Mouse (Mus musculus) spleen, postnatal 10 days (tissue): ENCODE measurements at regions not wholly inside any gene's neighbourhood (a gene's known extent, or its start where the extent isn't known, plus 50 kb on each side); places are given as distances from the start of the nearest gene placed in this dataset.
"Not testable (repeated sequence)": the region's sequence is repeated elsewhere in the genome, so short reads cannot be mapped to it uniquely, and the experiment has no call there.

ENCODE experiments used
- DNase-seq, 2 experiments: peaks; one replicate each; pipeline ENCODE4 v3.0.0; 2021 to 2022; ENCODE audit warnings: low spot score in 2 of 2

DNA sequence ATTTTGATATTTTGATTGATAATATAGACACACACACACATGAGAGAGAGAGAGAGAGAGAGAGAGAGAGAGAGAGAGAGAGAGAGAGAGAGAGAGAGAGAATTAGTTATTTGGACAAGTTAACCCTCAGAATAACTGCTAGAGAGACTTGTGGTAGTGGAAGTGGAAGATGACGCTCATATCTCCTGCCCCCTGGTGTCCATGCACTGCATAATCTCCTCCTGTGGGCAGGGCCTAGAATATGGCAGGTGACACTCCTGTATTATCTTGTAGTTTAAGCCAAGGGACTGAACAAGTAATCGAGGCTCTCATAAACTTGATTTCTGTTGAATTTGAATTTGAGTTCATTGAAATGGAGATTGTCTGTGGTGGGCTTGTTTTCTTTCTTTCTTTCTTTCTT is 663.5 kb upstream of the Olfr1507 start:
- not testable (repeated sequence) for DNase-seq

DNA sequence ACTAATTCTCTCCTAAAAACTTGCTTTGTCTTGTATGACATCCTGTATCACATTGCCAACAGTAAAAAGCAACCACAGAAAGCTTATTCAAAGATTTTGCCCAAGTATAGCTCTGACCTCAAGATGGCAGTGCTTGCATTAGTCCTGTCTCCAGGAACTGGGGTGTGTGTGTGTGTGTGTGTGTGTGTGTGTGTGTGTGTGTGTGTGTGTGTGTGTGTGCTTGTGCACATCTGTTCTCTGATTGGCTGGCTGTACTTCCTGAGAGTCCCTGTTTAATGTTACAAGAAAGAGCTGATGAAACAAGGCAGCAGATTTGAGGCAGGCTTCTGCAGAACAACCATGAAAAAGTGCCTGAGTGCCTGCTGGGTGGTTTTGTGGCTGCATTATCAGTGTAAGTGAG is 639.2 kb upstream of the Olfr1507 start:
- peak in 1 of 2 experiments; percentile 14 for DNase-seq

- peak; percentile 9 to 51 for DNase-seq
Observed at GRCm38 (mm10) chr14:53132390-53132789, 636.8 kb upstream of the Olfr1507 start.

- DNase-seq, result peak in 1 of 2 experiments; percentile 54
Observed at GRCm38 (mm10) chr14:53121704-53122103, 626.2 kb upstream of the Olfr1507 start.

DNA sequence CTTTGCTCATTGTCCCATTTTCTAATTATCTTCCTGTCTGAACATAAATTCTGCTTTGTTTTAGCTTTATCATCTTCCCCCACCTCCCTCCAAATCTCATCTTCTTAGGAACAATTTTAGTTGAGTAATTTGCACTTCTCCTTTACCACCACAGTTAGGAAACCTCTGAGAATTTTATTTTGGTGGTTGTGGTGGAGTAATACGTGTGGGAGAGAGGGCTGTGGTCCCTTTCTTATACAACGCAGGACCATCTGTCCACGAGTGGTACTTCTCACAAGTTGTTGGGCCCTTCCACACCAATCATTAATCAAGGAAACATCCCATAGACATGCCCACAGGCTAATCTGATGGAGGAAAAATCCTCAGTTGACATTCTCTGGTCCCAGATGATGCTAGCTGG is 614.2 kb upstream of the Olfr1507 start:
- not testable (repeated sequence) for DNase-seq

GRCm38 (mm10) chr14:53101362-53101761 is 605.8 kb upstream of the Olfr1507 start:
- DNase-seq, result not testable (repeated sequence)

- not testable (repeated sequence) for DNase-seq
Observed at GRCm38 (mm10) chr14:53090921-53091320, 595.4 kb upstream of the Olfr1507 start.

- DNase-seq, result not testable (repeated sequence)
Observed at GRCm38 (mm10) chr14:53081853-53082252, 586.3 kb upstream of the Olfr1507 start.

GRCm38 (mm10) chr14:53081024-53081711 is 585.6 kb upstream of the Olfr1507 start:
- not testable (repeated sequence) for DNase-seq

- not testable (repeated sequence) for DNase-seq
Observed at GRCm38 (mm10) chr14:53080556-53080955, 585.0 kb upstream of the Olfr1507 start.

GRCm38 (mm10) chr14:53075937-53076336 is 580.4 kb upstream of the Olfr1507 start:
- DNase-seq, result not testable (repeated sequence)

DNA sequence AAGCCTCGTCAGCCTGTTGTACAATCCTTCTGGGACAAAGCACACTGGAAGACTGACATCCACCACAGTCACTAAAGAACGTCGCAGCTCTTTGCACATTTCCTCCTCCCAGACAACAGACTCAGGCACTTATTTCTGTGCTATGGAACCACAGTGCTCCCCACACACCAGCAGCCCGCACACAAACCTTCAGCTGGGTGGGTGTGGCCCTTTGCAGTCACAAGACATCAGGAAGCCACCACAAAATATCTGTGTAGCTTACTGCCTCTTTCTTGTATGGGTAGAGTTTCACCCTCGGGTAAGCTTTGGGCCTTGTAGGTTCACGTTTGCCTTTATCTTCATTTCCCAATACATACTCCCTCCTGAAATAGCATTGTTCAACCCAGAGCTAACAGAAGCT is 577.6 kb upstream of the Olfr1507 start:
- DNase-seq, result not testable (repeated sequence)

GRCm38 (mm10) chr14:53072502-53072901 is 577.0 kb upstream of the Olfr1507 start:
- not testable (repeated sequence) for DNase-seq

- DNase-seq, result not testable (repeated sequence)
Observed at GRCm38 (mm10) chr14:53054439-53054838, 558.9 kb upstream of the Olfr1507 start.

GRCm38 (mm10) chr14:53053465-53054123 is 558.0 kb upstream of the Olfr1507 start:
- not testable (repeated sequence) for DNase-seq

DNA sequence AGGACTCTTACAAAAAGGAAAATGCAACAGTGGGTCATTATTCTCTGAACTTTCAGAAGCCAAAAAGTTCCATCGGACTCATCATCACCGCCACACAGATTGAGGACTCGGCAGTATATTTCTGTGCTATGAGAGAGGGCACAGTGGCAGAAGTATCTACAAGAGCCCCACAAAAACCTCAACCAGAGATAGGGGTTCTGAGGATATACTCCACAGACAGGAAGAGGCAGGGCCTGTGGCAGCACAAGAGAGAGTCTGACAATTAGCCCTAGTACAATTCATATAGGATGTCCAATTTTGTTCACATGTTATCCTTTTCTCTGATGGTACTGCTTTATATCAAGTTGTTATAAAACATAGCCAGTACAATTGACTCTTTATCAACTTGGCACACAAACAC is 552.1 kb upstream of the Olfr1507 start:
- not testable (repeated sequence) for DNase-seq

GRCm38 (mm10) chr14:53046975-53047374 is 551.4 kb upstream of the Olfr1507 start:
- DNase-seq, result not testable (repeated sequence)

DNA sequence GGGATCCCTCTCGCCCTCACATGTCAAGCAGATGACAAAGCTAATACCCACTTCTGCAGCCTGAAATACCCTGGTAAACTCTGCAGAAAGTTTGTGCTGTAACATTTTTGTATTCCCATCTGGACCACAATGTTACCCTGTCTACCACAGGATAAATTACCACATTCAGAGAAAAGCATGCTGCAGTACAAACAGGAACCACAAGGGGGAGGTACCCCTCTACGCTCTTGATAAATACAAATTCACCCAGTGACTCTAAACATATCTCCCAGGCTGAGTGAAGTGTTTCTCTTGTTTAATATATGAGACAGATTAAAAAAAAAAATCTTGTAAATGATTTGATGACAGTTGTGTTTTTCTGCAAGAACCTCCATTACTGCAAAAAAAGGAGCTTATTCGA is 549.8 kb upstream of the Olfr1507 start:
- peak in 1 of 2 experiments; percentile 37 for DNase-seq

- DNase-seq, result not testable (repeated sequence)
Observed at GRCm38 (mm10) chr14:53044101-53044500, 548.6 kb upstream of the Olfr1507 start.

GRCm38 (mm10) chr14:53042016-53042415 is 546.5 kb upstream of the Olfr1507 start:
- DNase-seq, result peak in 1 of 2 experiments; percentile 14

DNA sequence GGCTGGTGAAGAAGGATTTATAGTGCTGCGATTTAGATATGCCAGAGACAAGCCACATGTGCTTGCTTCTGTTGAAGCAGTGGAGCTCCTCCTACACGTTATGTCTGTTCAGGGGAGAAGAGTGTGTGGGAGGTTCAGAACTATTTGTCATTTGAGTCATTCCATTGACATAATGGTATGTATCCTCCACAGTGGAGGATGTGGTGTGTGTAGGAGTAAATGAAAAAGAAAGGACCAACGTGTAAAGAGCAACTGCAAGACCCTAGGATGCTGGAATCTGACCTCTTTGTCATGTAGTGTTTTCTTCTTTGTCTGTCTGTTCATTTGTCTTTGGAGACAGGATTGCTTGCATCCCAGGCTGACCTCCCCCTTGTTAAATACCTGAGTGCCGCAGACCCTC is 543.9 kb upstream of the Olfr1507 start:
- not testable (repeated sequence) for DNase-seq

- not testable (repeated sequence) for DNase-seq
Observed at GRCm38 (mm10) chr14:53034940-53035339, 539.4 kb upstream of the Olfr1507 start.

GRCm38 (mm10) chr14:53033221-53033620 is 537.7 kb upstream of the Olfr1507 start:
- peak in 1 of 2 experiments; percentile 11 for DNase-seq
